Mouse (Mus musculus) heart, embryonic 16.5 days (tissue): ENCODE results near the gene Plin1. TPM values are rescaled to one million over a fixed set of nuclear protein-coding genes. Genes with fewer than 3 reads are reported as not detected.

ENCODE experiments used
- ATAC-seq: fragments of 200-750 bp; cut with Nextera tagmentation; replicated peaks from 2 replicates; pipeline ENCODE4 v1.8.0; 2017; ENCODE audit warnings: moderate number of reproducible peaks; ENCODE audit not compliant: insufficient read depth, low FRiP score; ENCODE audit errors: extremely low read depth
- H3K27ac ChIP-seq: fragments of 300-500 bp; sonication (generic); 2 replicates; pipeline ENCODE4 v1.5.1; 2014; ENCODE audit warnings: mild to moderate bottlenecking, low read length, control low read depth, moderate library complexity
- H3K27me3 ChIP-seq: fragments of 300-500 bp; sonication (generic); 2 replicates; pipeline ENCODE4 v1.6.1; 2014; ENCODE audit warnings: low read length, mixed read lengths; ENCODE audit not compliant: control insufficient read depth, insufficient read depth
- H3K36me3 ChIP-seq: fragments of 300-500 bp; sonication (generic); 2 replicates; pipeline ENCODE4 v1.6.1; 2014; ENCODE audit not compliant: control insufficient read depth, insufficient read depth
- H3K4me1 ChIP-seq: fragments of 300-500 bp; sonication (generic); 2 replicates; pipeline ENCODE4 v1.6.1; 2014; ENCODE audit warnings: low read length, mixed read lengths; ENCODE audit not compliant: control insufficient read depth, insufficient read depth
- H3K4me2 ChIP-seq: fragments of 300-500 bp; sonication (generic); 2 replicates; pipeline ENCODE4 v1.6.1; 2014; ENCODE audit warnings: low read depth, mild to moderate bottlenecking, control low read depth, low read length
- H3K4me3 ChIP-seq: fragments of 300-500 bp; sonication (generic); 2 replicates; pipeline ENCODE4 v1.5.1; 2014; ENCODE audit warnings: mild to moderate bottlenecking, control low read depth, low read length
- H3K9ac ChIP-seq: fragments of 300-500 bp; sonication (generic); 2 replicates; pipeline ENCODE4 v1.6.1; 2014; ENCODE audit warnings: low read length, control low read depth
- H3K9me3 ChIP-seq: fragments of 300-500 bp; sonication (generic); replicated peaks from 2 replicates; pipeline ENCODE4 v1.6.1; 2016; ENCODE audit warnings: low read length; ENCODE audit not compliant: control insufficient read depth
- WGBS: fragments of 180-500 bp; shearing (Covaris S2); extraction: QIAGEN DNeasy Blood & Tissue Kit; methylation state at CpG from one replicate; pipeline ENCODE4 v1.1.7; 2014; 5-methylcytosine and 5-hydroxymethylcytosine counted together
- polyA plus RNA-seq: library from polyadenylated mRNA; unstranded; fragments of >200 nt; fragmentation: Nextera tagmentation; extraction: Ambion mirVana; gene quantifications from 2 replicates; pipeline ENCODE4 v1.2.1, GENCODE M21; 2015

Plin1 gene
- polyA plus RNA-seq, 1 experiment from 2014 or later: not detected

GRCm38 (mm10) chr7:79761124-79761876 is 28.6 kb upstream of the Plin1 start:
- 64% methylated on average over 5 of the region's 5 CpGs for WGBS
- H3K36me3 ChIP-seq: no peaks in the 10 kb centered on the region
- H3K4me3 ChIP-seq: no peak overlapping the region
- ATAC-seq: no peak
- H3K9ac ChIP-seq: no peak overlapping the region
- H3K27me3 ChIP-seq: no peaks in the 10 kb centered on the region
- no peak overlapping the region for H3K4me2 ChIP-seq
- H3K4me1 ChIP-seq: no peaks in the 10 kb centered on the region
- no peak overlapping the region for H3K27ac ChIP-seq
- no peaks in the 10 kb centered on the region for H3K9me3 ChIP-seq

GRCm38 (mm10) chr7:79759766-79760165 is 27.1 kb upstream of the Plin1 start:
- no peak overlapping the region for H3K4me2 ChIP-seq
- ATAC-seq: no peak
- no peak overlapping the region for H3K9ac ChIP-seq
- H3K27ac ChIP-seq: no peak overlapping the region
- H3K36me3 ChIP-seq: no peaks in the 10 kb centered on the region
- no peaks in the 10 kb centered on the region for H3K27me3 ChIP-seq
- no peaks in the 10 kb centered on the region for H3K9me3 ChIP-seq
- H3K4me1 ChIP-seq: no peaks in the 10 kb centered on the region
- no peak overlapping the region for H3K4me3 ChIP-seq

GRCm38 (mm10) chr7:79758176-79758575 is 25.5 kb upstream of the Plin1 start:
- WGBS: 55% methylated on average over 6 of the region's 6 CpGs
- Histone ChIP-seq H3K27ac (no peak overlapping the region), H3K4me2 (no peak overlapping the region), H3K4me1 (no peaks in the 10 kb centered on the region), H3K4me3 (no peak overlapping the region), H3K27me3 (no peaks in the 10 kb centered on the region), H3K9me3 (no peaks in the 10 kb centered on the region), H3K36me3 (no peaks in the 10 kb centered on the region), H3K9ac (no peak overlapping the region)
- no peak for ATAC-seq

- Histone ChIP-seq H3K36me3 (no peaks in the 10 kb centered on the region), H3K4me2 (no peak overlapping the region), H3K9me3 (no peaks in the 10 kb centered on the region), H3K27ac (no peak overlapping the region), H3K4me1 (no peaks in the 10 kb centered on the region), H3K27me3 (no peaks in the 10 kb centered on the region), H3K9ac (no peak overlapping the region), H3K4me3 (no peak overlapping the region)
- WGBS: 46% methylated on average over 2 of the region's 2 CpGs
- no peak for ATAC-seq
Observed at GRCm38 (mm10) chr7:79756334-79756733, 23.6 kb upstream of the Plin1 start.

DNA sequence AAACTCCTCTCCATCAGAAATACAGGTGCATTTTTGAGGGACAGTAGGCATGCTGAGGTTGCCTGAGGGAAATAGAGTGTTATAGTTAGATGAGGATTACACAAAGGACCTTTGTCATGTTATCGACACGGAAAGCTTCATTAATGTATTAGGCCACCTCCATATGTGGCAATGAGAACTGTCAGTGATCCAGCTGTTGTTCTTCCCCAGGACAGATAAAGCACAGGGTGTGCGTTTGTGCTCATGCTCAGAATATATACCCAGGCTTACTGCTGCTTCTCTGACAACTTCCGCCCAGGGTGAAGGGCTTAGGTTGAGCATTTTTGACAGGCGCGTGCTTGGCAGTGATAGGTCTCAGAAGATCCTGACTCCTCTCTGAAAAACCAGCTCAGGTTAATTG is 16.8 kb upstream of the Plin1 start:
- Histone ChIP-seq H3K9me3 (no peaks in the 10 kb centered on the region), H3K9ac (no peak overlapping the region), H3K27ac (no peak overlapping the region), H3K4me2 (no peak overlapping the region), H3K36me3 (no peaks in the 10 kb centered on the region), H3K27me3 (no peaks in the 10 kb centered on the region), H3K4me1 (no peaks in the 10 kb centered on the region), H3K4me3 (no peak overlapping the region)
- ATAC-seq: no peak
- WGBS: 76% methylated on average over 6 of the region's 6 CpGs

- H3K27me3 ChIP-seq: no peaks in the 10 kb centered on the region
- WGBS: 50% methylated on average over 6 of the region's 6 CpGs
Observed at GRCm38 (mm10) chr7:79747659-79748058, 15.0 kb upstream of the Plin1 start.

GRCm38 (mm10) chr7:79744585-79744984 is 11.9 kb upstream of the Plin1 start:
- H3K4me3 ChIP-seq: no peak overlapping the region
- H3K4me1 ChIP-seq: 0 out of 2 replicates have a peak, but pooled peaks cover 2% of the 10 kb centered on the region
- H3K4me2 ChIP-seq: no peak overlapping the region
- no peak for ATAC-seq
- H3K27ac ChIP-seq: no peak overlapping the region
- no peaks in the 10 kb centered on the region for H3K27me3 ChIP-seq
- WGBS: 58% methylated on average over 5 of the region's 5 CpGs
- H3K9ac ChIP-seq: no peak overlapping the region
- no peaks in the 10 kb centered on the region for H3K9me3 ChIP-seq
- no peaks in the 10 kb centered on the region for H3K36me3 ChIP-seq

More at GRCm38 (mm10) chr7:79747659-79748058, 15.0 kb upstream of the Plin1 start:
- H3K27ac ChIP-seq: no peak overlapping the region
- no peak overlapping the region for H3K9ac ChIP-seq
- no peaks in the 10 kb centered on the region for H3K36me3 ChIP-seq
- no peaks in the 10 kb centered on the region for H3K9me3 ChIP-seq
- H3K4me1 ChIP-seq: 0 out of 2 replicates have a peak, but pooled peaks cover 2% of the 10 kb centered on the region
- H3K4me2 ChIP-seq: no peak overlapping the region
- no peak for ATAC-seq
- no peak overlapping the region for H3K4me3 ChIP-seq

GRCm38 (mm10) chr7:79744051-79744450 is 11.3 kb upstream of the Plin1 start:
- H3K27me3 ChIP-seq: no peaks in the 10 kb centered on the region
- no peak overlapping the region for H3K27ac ChIP-seq
- no peaks in the 10 kb centered on the region for H3K9me3 ChIP-seq
- WGBS: 90% methylated on average over 9 of the region's 9 CpGs
- H3K4me1 ChIP-seq: 0 out of 2 replicates have a peak, but pooled peaks cover 2% of the 10 kb centered on the region
- no peaks in the 10 kb centered on the region for H3K36me3 ChIP-seq
- no peak overlapping the region for H3K4me2 ChIP-seq
- no peak for ATAC-seq
- no peak overlapping the region for H3K9ac ChIP-seq
- H3K4me3 ChIP-seq: no peak overlapping the region

DNA sequence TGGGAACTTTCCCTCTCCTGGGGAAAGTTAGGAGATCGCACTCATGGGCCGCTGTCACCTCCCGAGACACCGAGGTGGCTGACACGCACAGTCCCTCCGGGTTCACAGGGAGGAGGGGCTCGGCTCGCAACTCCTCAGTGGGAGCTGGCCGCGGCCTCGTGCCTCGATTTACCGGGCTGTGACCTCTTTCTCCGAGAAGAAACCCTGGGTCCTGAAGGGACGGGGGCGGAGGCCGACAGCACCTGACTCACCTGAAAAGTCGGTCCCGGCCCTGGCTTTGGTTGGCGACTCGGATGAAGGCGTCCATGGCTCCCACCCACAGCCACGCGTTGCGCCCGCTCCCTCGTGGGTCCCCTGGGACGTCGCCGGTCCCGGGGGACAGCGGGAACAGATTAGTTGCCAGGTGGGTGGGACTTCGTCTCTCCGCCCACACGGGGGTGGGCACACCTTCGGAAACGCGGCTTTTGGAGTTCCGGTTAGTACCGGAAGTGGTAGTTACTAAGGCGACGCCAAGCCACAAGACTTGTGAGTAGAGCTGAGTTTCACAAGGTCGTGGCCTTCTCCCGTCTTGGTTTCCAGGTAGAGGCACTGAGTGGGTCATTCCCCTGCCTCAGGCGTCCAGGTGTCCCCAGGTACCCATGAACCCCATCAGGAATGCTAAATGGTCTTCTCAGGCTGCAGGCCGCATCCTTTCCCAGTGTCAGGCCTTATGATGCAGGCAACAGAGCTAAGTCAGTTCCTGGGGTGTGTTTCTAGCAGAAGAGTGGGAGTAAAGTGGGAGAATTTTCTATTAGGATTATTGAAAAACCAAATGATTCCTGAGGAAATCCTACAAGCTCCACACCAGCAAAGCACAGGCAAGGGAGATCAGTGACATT is 10.2 kb upstream of the Plin1 start, which contains the start of the genes Pex11a and Wdr93:
Pex11a (minus strand) TSS at position 473 of the 878 bp plus-strand sequence.
Wdr93 (plus strand) TSS at position 505 of the 878 bp plus-strand sequence.
- H3K27ac ChIP-seq: no peak within 1 kb of the TSS
- peak; percentile 87 for ATAC-seq
- no peaks in the 10 kb centered on the region for H3K36me3 ChIP-seq
- peak within 1 kb of the TSS; percentile 89 for H3K4me3 ChIP-seq
- H3K9me3 ChIP-seq: no peaks in the 10 kb centered on the region
- no peaks in the 10 kb centered on the region for H3K27me3 ChIP-seq
- peak within 1 kb of the TSS; percentile 99 for H3K4me2 ChIP-seq
- 3% methylated on average over 46 of the region's 46 CpGs for WGBS
- H3K4me1 ChIP-seq: 0 out of 2 replicates have a peak, but pooled peaks cover 2% of the 10 kb centered on the region
- peak within 1 kb of the TSS; percentile 79 for H3K9ac ChIP-seq
